Comparison of ENCODE assay signal across 36 mouse cellular contexts in genomic region chr1:91417991-91418390, GRCm38 (mm10). TPM values are rescaled to one million over a fixed set of nuclear protein-coding genes. Genes with fewer than 3 reads are reported as not detected.
"Had no signal": no experiment of that assay in that cellular context is flagged by ENCODE, and none has a peak within 500 bp of the region (broad histone marks: within the 10 kb centered on the region; RNA-seq: fewer than 3 reads in every experiment).

No protein-coding gene starts in this region.

- H3K4me3 ChIP-seq: heart, embryonic 12.5 days; heart, embryonic 13.5 days; heart, embryonic 15.5 days; hindbrain, embryonic 10.5 days; hindbrain, embryonic 12.5 days; hindbrain, embryonic 13.5 days; hindbrain, embryonic 15.5 days; intestine, embryonic 15.5 days; kidney, embryonic 15.5 days; layer of hippocampus, adult 2 months; left cerebral cortex, adult 2 months had no signal

- H3K36me3 ChIP-seq: hindbrain, embryonic 10.5 days; intestine, embryonic 15.5 days had no signal

- H3K9ac ChIP-seq: heart, embryonic 12.5 days; heart, embryonic 13.5 days; heart, embryonic 15.5 days; hindbrain, embryonic 12.5 days; hindbrain, embryonic 13.5 days; hindbrain, embryonic 14.5 days; hindbrain, embryonic 15.5 days; intestine, embryonic 15.5 days; kidney, embryonic 15.5 days had no signal

- H3K27ac ChIP-seq: heart, embryonic 13.5 days; heart, embryonic 15.5 days; hindbrain, embryonic 12.5 days; hindbrain, embryonic 13.5 days; hindbrain, embryonic 14.5 days; hindbrain, embryonic 15.5 days; hindbrain, postnatal 0 days; intestine, embryonic 15.5 days; kidney, embryonic 15.5 days; kidney, postnatal 0 days; layer of hippocampus, adult 2 months; left cerebral cortex, adult 2 months had no signal

- DNase-seq: heart, postnatal 10 days; heart, postnatal 14 days; heart, postnatal 36 days; heart, postnatal 4 days; kidney, adult 11 months; kidney, adult 18-20 months; kidney, adult 2 months; kidney, adult 8-10 months; kidney, adult 9 months; kidney, postnatal 10 days; kidney, postnatal 14 days; kidney, postnatal 36 days; kidney, postnatal 4 days; layer of hippocampus, adult 9-11 months; layer of hippocampus, postnatal 36 days had no signal

- H3K27me3 ChIP-seq: heart, embryonic 12.5 days; heart, embryonic 13.5 days; heart, embryonic 15.5 days; hindbrain, embryonic 12.5 days; hindbrain, embryonic 13.5 days; hindbrain, embryonic 15.5 days; intestine, embryonic 15.5 days; kidney, embryonic 15.5 days had no signal

- H3K4me2 ChIP-seq: heart, embryonic 12.5 days; heart, embryonic 13.5 days; heart, embryonic 15.5 days; hindbrain, embryonic 12.5 days; hindbrain, embryonic 13.5 days; hindbrain, embryonic 14.5 days; hindbrain, embryonic 15.5 days; intestine, embryonic 15.5 days; kidney, embryonic 15.5 days had no signal

- ATAC-seq: hindbrain, embryonic 16.5 days; hindbrain, postnatal 0 days; inflammation-experienced regulatory T-cells, adult 6 months; intestine, embryonic 15.5 days; intestine, embryonic 16.5 days; intestine, postnatal 0 days had no signal

- H3K9me3 ChIP-seq: heart, embryonic 12.5 days; heart, embryonic 13.5 days; heart, embryonic 15.5 days; hindbrain, embryonic 10.5 days; hindbrain, embryonic 12.5 days; hindbrain, embryonic 13.5 days; hindbrain, embryonic 15.5 days; intestine, embryonic 15.5 days; kidney, embryonic 15.5 days had no signal

RNA-seq across cellular contexts. Expression of gene Erfe, which starts 51.8 kb away (rescaled TPM):
- total RNA-seq: heart, postnatal 36 days; layer of hippocampus, adult 18-20 months; layer of hippocampus, adult 2 months; layer of hippocampus, adult 8-10 months; layer of hippocampus, postnatal 25 days; layer of hippocampus, postnatal 36 days had no signal
- polyA plus RNA-seq: inflammation-experienced regulatory T-cells, adult 6 months had no signal
